Mouse (Mus musculus) thymus, postnatal 25 days (tissue): ENCODE data around the gene Hsp90ab1.
A peak's percentile ranks its signal among the peaks of the same experiment; 100 is the strongest.

Experiments
- DNase-seq: peaks from one replicate; pipeline ENCODE4 v3.0.0; 2022

Hsp90ab1 gene

DNA sequence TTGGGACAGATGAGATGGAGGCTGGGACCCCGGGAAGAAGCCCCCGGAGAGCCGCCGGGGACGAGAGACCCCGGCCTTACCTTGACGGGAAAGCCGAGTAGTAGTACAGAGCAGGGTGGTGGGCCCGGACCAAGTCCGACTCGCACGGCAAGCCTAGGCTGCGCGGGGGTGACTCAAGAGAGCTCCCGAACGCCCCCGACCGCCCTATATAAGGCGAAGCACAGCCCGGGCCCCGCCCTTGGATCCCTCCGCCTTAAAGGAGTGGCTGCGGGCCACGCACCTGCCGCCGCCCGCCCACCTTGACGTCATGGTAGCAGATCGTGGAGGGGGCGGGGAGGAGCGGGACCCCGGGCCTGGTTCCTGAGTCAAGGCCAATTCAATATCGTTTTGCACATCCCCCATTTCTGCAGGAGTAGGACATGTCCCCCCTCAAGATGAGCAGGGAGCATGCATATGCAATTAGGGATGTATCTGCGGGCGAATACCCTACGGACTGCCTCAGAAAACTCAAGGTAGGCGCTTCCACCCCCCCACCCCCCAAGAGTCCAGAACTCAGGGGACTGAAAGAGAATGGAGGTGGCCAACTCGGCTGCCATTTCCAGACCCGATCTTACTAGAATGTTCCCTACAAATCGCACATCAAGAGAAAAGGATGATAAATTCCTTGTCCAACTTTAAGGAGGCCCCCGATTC lies at the start of gene Hsp90ab1:
Gene Hsp90ab1, minus strand, starts transcription at position 185 of the 693 bp plus-strand sequence.
- peak; percentile 100 for DNase-seq

DNA sequence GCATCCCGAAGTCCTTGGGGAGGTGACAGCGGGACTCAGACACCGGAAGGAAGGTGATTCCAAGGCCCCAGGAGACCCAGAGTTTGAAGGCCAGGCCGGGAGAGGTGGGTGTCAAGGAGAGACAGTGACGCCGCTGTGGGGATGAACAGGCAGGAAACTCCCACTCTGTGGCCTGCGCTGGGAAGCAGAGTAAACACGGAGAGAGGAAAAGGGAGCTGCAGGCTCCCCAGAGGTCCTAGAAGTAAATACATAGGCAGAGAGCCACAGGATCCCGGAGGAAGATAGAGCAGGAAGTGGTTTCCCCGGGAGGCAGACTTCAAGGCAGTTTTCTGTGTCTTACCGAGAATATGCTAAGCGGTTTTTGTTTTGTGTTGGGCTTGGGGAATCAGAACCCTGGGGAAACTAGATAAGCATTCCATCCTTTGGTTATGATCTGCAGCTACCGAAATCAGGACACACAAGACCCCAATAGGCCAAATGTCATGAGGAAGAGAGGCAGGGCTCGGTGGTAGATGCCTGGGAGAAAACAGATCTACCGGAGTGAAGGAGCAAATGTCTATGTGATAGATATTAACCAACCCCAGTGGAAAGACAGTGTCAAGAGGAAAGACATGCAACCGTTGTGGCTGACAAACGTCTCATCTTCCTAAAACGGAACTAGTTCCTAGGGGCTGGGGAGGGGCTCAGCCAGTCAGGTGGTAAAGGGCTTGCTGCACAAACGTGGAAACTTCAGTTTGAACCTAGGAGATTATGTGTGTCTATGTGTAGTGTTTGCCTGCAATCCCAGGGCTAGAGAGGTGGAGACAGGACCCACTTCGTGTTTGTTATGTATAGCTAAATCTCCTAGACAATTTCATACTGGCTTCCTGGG lies 46.5 kb upstream of the Hsp90ab1 start:
- DNase-seq, result peak; percentile 59

DNA sequence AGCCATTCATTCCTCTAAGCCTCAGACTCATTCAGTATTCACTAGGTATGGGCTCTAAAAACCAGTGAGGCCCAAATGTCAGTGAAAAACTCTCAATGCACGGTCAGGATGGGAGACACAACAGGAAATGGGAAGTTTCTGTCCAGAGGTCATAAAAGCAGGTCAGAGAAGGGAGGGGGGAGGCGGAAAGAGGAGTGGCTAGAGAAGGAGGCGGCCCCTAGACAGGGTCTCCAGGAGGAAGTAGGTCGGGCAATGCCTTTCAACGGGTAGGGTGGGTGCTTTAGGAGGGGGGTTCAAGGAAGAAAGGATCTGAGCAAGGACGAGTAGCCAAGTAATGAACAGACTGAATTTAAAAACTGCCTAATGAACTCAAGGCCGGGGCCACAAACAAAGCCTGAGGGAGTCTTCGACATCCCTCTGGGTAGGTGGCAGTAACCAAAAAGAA lies 45.9 kb upstream of the Hsp90ab1 start:
- peak; percentile 74 for DNase-seq

DNA sequence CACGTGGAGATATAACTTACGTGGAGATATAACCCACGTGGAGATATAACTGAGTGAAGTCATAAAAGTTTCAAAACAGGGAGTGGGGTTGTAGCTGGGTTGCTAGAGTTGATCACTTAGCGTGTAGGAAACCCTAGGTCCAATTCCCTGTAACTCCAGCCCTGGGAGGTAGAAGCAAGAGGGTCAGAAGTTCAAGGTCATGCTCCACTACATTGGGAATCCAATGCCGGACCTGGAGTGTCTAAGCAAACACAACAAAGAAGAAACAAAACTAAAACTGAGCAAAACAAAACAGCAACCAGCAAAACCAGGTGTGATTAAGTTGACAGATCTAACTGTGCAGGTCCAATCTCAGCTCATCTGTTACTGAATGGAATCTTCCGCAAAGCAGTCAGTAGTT lies 44.6 kb upstream of the Hsp90ab1 start:
- DNase-seq, result no peak

DNA sequence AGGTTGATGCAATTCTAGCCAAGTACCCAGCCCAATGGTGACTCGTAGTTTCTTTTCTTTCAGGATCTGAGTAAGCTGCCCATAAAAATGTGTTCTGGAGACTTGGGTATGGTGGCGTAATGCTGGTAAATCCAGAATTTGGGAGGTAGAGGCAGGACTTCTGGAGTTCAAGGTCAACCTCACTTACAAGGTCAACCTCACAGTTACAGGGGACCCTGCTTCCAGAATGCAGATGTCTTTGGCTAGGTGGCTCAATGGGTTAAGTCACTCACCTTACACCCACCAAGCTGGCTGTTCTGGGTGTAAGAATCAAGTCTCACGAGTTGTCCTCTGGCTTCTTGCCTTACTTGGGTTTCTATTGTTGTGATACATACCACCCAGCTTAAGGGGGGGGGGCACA lies 43.6 kb upstream of the Hsp90ab1 start:
- no peak for DNase-seq

DNA sequence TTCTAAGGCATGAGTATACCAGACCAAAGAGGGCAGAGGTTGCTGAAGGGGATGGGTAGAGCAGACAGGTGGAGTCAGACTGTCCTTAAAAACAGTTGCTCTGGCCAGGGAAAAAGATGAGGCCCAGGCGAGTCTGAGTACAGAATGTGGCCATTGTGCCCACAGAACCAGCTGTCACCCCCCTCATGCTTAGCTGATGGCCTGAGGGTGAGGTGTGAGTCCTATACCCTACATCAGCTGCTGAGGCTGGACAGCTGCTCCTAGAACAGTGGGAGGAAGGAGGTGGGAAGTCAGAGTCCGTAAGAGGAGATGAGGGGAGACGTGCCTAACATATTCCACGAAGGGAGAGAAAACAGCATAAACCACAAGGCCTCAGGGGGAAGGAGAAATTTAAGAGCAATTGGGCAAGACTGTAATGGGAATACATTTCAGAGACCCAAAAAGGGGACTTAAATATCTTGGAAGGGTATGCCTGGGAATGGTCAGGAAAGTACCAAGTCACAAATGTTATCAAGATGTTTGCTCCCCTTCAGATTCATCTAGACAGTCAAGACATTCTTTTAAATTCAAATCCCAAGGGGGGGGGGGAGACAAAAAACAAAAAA lies 43.1 kb upstream of the Hsp90ab1 start:
- no peak for DNase-seq

DNA sequence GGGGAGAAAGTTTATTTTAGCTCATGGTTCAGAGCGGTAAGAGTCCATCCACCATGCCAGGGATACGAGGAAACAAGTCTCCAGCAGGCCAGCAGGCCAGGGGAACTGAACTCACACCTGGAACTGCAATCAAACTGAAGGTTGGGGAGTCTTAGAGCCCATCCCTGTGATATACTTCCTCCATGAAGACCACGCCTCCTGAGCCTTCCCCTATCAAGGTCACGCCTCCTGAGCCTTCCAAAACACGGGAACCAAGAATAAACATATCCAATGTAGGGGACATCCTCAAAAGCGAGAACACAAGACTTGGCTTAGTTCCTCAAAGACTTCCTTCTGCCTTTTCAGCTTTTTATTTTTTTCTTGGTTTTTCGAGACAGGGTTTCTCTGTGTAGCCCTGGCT lies 39.9 kb upstream of the Hsp90ab1 start:
- no peak for DNase-seq

DNA sequence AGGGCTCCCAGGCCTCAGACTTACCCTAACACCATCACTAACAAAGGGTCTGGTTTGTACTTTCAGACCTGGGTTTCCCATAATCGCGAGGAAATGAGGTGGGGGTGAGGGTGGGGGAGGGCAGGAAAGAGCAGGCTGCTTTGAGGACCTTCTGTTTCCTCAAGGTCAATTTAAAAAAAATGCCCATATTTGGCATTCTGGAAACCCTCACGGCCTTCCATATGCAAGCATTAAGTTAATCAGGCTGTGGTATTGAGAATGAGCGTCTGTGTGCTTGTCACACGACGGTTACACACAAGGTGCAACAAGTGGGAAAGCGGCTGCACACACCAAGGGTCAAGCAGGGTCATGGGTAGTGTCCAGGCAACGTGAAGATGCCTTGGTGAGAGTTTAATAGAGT lies 38.9 kb upstream of the Hsp90ab1 start:
- no peak for DNase-seq

DNA sequence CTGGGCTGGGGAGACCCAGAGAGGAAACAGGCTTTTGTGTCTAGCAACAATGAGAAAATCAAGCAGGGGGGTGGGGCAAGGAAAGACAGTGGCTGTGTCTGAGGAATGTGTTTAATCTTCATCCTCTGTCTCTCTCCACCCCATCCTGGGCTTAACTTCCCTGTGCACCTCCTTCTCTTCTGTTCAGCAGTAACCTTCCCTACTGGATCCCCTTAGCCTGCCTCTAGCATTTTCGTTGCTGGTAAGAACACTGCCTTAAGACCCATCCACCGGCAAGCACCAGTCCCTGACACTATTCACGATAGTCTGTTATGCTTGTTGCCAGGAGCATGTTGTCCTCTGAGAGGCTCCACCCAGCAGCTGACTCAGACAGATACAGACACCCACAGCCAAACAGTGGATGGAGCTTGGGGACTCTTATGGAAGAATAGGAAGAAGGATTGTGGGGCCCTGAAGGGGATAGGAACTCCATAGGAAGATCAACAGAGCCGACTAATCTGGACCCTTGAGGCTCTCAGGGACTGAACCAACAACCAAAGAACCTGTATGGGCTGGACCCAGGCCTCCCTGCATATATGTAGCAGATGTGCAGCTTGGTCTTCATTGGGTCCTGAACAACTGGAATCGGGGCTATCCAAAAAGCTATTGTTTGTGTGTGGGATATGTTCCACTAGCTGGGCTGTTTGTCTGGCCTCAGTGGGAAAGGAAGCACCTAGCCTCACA lies 37.2 kb upstream of the Hsp90ab1 start:
- no peak for DNase-seq

DNA sequence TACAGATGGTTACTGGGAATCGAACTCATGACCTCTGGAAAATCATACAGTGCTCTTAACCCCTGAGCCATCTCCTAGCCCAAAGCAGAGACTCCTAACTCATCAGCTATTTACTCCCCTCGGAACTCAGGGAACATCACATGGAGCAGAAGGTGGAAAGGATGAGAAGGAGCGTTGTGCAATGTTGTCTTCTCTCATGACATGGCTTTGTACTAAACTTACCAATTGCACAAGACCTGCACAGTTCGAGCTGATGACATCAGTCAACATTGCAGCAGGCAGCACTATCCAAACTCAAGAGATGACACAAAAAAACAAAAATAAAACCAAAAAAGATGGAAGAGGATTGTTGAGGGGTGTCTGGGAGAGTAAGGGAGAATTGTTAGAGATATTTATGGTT lies 35.3 kb upstream of the Hsp90ab1 start:
- no peak for DNase-seq

DNA sequence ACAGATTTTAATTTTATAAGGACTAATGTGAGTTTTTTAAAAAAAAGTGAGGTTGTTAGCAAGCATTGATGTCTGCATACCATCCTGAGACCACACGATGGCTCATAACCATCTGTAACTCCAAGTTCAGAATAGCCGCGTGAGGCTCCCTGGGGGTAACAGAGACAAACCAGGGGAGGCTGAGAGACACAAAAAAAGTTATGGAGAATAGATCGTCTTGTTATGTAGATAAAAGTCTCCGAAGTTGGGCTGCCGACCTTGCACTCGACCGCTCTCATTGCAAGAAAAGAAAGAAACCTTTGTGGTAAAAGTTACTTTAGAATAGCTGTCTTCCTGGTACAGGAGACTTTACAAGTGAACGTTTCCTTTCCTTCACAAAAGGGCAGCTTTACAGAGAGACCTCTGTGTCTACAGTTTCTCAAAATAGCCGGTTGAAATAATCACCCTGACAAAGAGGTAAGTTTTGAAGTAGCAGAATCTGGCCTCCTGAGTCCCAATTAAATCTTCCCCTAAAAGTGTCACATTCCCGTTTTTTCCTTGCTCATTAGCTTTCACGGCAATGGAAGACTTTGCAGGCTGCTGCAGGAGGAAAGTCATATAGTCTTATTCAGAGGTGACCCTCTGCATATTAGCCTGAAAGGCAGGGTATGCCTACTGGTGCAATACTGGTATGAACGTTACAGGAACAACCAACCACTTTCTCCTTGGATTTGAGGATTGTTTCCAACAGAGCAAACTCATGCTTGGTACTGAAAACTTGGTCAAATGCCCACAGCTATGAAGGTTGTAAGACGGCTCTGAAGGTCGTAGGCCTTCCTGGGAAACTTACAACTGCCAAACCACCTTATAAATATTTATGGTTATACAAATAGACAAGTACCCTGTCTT lies 34.2 kb upstream of the Hsp90ab1 start:
- no peak for DNase-seq

DNA sequence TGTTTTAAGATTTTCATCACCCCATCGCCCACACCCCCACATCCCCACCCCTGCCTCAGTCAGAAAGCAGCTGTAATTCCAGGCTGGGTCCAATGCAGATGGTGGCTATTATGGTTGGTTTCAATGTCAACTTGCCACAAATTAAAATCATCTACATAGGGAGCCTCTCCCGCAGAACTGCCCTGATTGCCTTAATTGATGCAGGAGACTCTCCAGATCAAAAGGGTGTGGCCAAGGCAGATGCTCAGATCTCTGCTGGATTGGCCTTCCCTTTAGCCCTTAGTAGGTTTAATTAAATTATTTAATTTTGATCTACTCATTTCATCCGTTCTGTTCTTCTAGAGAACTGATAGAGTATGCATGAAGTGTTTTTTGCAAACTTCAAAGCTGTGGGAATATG lies 29.9 kb upstream of the Hsp90ab1 start:
- no peak for DNase-seq

DNA sequence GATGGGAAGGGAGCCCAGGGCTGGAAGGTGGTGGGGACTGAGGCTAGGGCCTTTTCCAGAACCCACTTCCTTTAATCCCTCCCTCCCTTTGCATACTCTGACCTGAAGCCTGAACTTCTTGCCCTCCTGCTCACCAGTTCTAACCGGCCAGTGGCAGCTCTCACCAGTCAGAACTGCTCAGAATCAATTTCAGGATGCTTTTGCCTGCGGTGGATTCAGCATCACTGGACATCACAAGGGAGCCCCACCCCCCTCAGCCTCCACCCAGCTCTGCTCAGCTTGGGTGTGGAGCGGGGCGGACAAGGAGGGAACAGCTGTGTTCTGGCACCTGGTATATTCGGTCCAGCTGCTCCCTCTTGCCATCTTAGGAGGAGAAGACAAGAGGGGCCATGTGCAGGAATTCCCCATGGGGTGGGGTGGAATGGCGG lies 28.8 kb upstream of the Hsp90ab1 start, which contains the start of gene Mymx:
Gene Mymx, minus strand, starts transcription at position 226 of the 428 bp plus-strand sequence.
- no peak for DNase-seq

DNA sequence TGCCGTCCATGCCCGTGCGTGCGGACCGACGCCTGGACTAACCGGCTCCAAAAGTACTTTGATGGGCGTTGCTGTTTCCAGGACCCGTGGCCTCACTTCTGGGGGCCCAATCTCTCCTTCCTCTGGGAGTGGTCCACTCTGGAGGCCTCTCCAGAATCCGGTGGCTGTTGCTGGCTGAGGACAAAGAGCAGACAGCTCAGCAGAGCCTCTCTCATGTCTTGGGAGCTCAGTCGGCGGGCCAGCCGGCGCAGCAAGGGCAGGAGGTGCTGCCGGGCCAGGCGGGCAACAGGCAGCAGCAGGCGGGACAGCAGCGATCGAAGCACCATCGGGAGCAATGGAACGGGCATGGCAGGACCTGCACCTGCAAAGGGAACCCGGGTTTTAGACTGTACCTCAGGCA lies 28.3 kb upstream of the Hsp90ab1 start:
- DNase-seq, result no peak

DNA sequence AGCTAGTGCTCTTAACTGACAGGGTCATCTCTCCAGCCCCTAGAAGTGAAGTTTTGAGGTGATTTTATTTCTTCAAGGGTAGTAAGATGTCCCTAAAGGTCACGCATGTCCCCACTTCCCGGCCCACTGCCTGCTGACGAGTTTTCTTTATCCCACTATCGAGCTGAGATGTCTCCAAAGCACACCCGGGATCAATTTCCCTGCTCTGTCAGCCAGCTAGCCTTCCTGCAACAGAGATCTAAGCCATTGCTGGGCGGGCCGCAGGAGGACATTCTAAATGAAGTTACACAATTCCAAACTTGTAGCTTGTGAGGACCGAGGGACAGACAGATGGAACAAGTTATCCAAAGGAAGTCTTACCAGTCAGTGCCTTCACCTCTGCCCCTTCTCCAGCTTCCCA lies 27.2 kb upstream of the Hsp90ab1 start:
- DNase-seq, result no peak

DNA sequence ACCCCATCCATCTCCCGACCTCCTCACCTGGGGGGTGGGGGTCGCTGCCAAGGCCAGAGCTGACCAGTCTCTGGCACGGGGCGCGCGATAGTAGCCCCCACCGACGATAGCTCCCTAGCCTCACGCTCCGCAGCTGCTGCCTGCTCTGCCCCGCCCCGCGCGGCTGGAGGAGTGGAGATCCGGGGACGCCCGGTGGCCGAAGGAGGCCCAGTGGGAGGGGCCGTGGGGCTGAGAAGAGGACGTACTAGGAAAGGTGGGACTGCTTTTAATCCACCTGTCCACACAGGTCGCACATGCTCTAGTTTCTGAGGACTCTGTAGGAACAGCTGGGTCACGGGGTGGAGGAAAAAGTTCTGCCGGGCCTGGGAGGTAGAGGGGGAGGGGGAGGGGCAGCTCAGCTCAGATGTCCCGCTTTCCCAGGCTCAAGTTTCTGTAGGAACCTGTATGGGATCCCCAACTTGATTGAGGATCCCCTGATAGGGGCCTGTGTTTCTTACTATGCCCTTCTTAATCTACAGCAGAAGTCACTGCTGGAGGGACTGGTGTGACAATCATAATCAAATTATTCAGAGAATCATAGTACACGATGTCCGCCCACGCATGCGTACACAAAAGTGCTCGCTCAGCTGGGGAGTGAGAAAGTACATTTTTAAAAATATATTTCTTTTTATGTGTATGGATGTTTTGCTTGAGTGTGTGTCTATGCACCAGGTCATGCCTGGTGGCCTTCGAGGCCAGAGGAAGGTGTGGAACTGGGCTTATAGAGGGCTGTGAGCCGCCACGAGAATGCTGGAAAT lies 26.6 kb upstream of the Hsp90ab1 start, which contains the start of gene Slc29a1:
Gene Slc29a1, minus strand, starts transcription at position 161 of the 797 bp plus-strand sequence.
- DNase-seq, result no peak

DNA sequence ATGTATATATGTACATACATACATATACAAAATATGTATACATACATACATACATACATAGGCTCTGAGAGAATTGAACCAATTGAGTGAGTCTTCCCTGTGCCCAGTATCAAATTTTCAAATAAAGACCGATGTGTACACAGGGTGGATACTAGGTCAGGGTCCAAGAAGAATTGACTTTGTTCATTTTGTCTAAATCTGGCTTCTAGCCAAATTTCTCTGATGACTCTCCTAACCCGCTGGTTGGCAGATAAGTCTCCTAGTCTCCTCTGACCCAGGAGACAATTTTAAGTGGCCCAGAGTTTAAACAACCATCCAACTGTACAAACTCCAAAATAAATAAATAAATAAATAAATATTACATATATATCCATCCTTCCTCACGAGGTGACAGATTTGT lies 25.8 kb upstream of the Hsp90ab1 start:
- DNase-seq, result no peak

DNA sequence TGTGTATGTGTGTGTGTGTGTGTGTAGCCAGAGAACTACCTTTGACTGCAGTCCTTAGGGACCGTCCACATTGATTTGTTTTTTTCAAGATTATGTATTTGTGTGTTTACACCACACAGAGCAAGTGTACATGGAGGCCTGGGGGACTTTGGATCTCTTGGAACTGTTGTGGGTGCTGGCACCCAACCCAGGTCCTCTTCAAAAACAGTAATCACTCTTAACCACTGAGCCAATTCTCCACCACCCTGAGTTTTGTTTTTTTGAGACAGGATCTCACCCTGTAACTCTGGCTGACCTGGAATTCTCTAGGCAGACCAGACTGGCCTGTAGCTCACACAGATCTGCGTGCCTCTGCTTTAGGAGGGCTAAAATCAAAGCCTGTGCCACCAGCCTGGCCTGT lies 25.3 kb upstream of the Hsp90ab1 start:
- DNase-seq, result no peak

DNA sequence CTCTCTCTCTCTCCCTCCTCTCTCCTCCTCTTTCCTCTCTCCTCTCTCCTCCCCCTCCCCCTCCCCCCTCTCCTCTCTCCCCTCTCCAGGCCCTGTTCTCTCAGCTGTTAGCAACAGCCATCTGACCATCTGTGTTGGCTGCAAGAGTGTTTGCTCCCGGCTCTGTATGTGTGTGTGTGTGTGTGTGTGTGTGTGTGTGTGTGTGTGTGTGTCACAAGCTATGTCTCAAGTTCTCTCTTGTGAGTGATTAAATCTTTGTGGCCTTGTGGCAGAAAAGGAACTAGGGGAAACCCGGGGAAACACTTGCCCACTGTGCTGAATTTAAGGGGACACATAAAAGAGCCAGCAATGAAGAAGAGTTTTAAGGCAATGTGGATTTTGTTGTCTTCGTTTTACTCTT lies 24.7 kb upstream of the Hsp90ab1 start:
- no peak for DNase-seq

DNA sequence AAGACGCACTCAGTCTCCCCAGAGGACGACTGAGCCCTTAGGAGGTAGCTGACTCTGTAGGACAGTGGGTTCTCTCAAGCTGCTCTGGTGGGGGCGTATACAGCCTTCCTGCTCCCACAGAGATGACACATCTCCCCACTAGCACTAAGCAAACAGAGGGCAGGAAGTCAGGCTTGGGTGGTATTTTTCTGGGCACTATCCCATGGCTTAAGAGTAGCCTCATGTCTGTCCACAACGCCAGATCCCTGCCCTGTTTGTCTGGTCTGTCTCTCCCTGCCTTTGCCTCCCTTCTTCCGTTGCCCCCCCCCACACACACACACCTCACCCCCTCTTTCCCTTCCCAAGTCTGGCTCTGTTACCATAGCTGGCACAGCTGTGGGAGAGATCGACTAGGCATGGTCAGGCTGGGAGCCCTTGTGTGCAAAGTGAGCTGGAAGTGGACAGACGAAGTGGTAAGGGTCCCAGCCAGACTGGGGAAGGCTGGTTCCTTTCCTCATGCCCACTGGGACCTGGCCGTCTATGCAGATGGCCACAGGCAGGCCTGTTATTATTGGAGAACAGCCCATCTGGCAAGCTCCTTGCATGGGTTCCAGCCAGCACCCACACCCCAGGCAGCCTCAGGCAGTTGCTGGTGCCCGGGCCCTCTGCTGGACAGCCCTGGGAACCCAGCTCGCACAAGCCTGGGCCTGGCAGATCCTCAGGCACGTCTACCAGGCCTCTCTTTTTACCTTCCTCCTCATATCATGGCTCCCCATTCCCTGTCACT lies 23.7 kb upstream of the Hsp90ab1 start:
- peak; percentile 62 for DNase-seq
